Mouse (Mus musculus) ES-Bruce4 (cell line): ENCODE measurements at regions not wholly inside any gene's neighbourhood (a gene's known extent, or its start where the extent isn't known, plus 50 kb on each side); places are given as distances from the start of the nearest gene placed in this dataset.

Source experiments
- CTCF ChIP-seq: IDR thresholded peaks from one replicate; pipeline ENCODE4 v1.8.1; 2011; ENCODE audit warnings: low read depth, low read length
- EP300 ChIP-seq: IDR thresholded peaks from 2 replicates; pipeline ENCODE4 v1.6.1; 2011; ENCODE audit warnings: low read depth, low read length; ENCODE audit not compliant: insufficient read depth
- POLR2A ChIP-seq: IDR thresholded peaks from one replicate; pipeline ENCODE4 v1.8.1; 2011; ENCODE audit warnings: low read length; ENCODE audit not compliant: insufficient read depth

GRCm38 (mm10) chr5:132969376-132969775 lies 426.2 kb upstream of the Auts2 start:
- TF ChIP-seq CTCF (no peak), EP300 (no peak), POLR2A (no peak)
